Mouse (Mus musculus) embryonic stem cell, embryonic (primary cell): ENCODE data around the gene Nos1.
"Not testable (repeated sequence)": the region's sequence is repeated elsewhere in the genome, so short reads cannot be mapped to it uniquely, and the experiment has no call there.

Source experiments
- CTCF ChIA-PET, 4 experiments: fragments of 300-600 bp in 2 of 4; fragments of 350-600 bp in 2 of 4; sonication (Branson Sonifier 250); formaldehyde crosslinking; loops; one replicate each; lab custom pipeline; 2022; ENCODE audit warnings: inconsistent platforms in 2 of 4; lab: Charles Lee
- POLR2A ChIA-PET, 4 experiments: fragments of 300-600 bp in 2 of 4; fragments of 350-600 bp in 2 of 4; sonication (Branson Sonifier 250); formaldehyde crosslinking; loops; one replicate each; lab custom pipeline; 2022; ENCODE audit warnings: antibody characterized with exemption in 4 of 4, inconsistent platforms in 1 of 4; lab: Charles Lee

The Nos1 gene

DNA sequence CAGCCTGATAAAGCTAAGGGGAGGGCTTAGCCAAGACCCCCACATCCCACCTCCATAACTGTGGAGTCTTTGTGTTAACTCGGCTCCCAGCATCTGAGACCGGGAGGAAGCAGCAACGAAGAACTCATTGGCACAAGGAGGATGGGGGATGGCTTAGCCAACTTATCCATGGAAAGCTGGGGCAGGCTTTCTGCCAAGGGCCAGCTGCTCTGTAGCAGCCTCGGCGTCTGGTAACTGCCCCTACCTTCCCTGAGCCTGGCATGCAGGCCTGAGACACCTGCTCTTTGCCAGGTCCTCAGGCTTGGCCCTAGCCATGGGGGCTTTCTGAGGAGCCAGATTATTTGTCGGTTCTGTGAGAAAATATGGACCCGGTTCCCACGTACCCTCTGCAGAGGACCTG, 93.0 kb downstream of the Nos1 start:
- POLR2A ChIA-PET: no interaction called here
- CTCF ChIA-PET: no interaction called here

DNA sequence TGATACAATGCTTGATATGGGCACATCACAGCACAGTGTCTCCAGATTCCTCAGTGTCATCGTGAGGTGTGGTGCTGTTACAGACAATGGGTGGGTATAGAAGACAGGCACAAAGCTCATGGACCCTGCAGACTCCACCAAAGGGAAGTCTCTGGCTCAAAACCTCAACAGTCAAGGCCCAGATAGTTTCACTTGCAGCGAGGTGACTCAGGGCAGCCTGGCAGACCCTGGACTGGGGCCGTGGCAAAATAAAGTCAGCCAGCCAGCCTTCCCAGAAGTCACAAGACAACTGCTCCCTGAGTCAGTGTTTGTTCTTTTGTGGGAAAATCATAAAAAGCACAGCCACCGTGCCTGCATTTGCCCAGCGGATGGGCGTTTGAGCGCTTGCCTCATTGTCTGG, 93.4 kb downstream of the Nos1 start:
- CTCF ChIA-PET: interaction anchor here in 2 of 4 experiments (0.6 to 0.9 kb wide), 2 partner anchors 180 to 365 kb away, joined by 3 read pairs; no protein-coding TSS in a partner anchor
- POLR2A ChIA-PET: no interaction called here

DNA sequence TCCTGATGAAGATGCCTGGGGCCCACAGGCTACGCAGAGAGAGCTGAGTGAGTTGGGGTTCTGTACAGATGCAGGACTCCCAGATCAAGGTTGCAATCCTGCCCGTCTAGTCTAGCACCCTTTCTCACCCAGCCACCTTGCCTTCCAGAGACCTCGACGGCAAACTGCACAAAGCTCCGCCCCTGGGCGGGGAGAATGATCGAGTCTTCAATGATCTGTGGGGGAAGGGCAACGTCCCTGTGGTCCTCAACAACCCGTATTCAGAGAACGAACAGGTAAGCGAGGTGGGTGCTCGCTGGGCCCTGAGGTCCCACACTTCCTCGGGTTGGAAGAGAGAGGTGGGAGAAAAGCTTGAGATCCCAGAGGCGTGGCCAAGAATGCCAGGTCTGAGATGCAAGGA, 98.3 kb downstream of the Nos1 start:
- ChIA-PET POLR2A (interaction anchor here in 2 of 4 experiments (0.9 to 1.3 kb wide), 2 partner anchors 12 to 20 kb away, joined by 4 read pairs; no protein-coding TSS in a partner anchor), CTCF (interaction anchor here in 3 of 4 experiments (0.5 to 1.2 kb wide), 7 partner anchors 12 to 357 kb away, joined by 3 to 5 read pairs (median 4); no protein-coding TSS in a partner anchor)

DNA sequence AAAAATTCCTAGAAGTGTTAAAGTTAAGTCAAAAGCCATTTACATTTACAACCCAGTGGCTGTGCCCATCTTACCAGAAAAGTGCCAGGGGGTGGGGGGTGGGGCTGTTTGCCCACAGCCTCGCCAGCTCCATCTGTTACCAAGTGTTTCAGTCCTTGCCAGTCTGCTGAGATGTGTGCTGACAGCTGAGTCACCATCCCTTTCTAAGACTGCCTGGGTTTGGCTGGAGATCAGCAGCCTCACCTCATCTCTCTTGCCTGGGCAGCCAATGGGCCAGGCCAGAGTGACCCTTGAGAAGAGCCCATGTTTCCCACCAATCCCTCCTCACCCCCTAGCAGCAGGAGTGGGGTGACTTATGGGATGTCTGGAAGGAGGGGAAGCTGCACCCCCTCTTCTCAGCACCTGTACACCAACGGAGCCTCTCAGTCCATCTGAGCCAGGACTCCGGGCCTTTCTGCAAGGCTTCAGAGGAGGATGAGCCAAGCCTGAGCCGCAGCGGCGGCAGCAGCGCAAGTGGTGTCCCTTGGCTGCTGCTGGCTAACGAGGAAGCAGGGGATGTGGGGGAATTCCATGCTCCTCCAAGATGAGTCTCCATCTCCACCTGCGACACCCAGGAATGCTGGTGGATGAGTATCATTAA, 100.2 kb downstream of the Nos1 start:
- CTCF ChIA-PET: interaction anchor here in 1 of 4 experiments (0.6 kb wide), 1 partner anchor 234 kb away, joined by 3 read pairs; no protein-coding TSS in a partner anchor
- POLR2A ChIA-PET: no interaction called here

DNA sequence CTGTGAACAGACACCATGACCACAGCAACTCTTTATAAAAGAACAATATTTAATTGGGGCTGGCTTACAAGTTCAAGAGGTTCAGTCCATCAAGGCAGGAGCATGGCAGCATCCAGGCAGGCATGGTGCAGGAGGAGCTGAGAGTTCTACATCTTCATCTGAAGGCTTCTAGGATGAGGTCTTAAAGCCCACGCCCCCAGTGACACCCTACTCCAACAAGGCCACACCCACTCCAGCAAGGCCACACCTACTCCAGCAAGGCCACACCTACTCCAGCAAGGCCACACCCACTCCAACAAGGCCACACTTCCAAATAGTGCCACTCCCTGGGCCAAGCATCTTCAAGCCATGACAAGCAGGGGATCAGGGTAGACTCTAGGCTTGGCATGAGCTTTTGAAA, 101.6 kb downstream of the Nos1 start:
- POLR2A ChIA-PET: not testable (repeated sequence)
- CTCF ChIA-PET: interaction anchor here in 1 of 4 experiments (0.6 to 1.4 kb wide), 2 partner anchors 18 to 49 kb away, joined by 3 read pairs; no protein-coding TSS in a partner anchor

DNA sequence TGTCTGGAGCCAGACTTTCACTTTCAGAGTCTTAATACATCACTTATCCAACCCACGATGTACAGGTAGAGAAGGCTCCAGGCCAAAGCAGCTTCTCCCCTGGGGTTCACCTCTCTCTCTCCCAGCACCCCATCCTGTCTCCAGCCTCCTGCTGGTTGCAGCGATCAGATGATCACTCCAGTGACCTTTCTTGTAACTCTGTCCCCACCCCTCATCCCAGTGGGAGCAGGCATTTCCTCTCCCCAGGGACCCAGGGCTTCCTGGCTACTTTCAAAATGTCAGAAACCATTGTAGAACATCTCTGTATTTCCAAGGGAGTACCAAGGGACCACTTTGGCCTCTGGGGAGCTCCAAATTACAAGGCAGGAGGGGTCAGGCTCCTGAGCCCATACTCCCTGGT, 104.2 kb downstream of the Nos1 start:
- POLR2A ChIA-PET: interaction anchor here in 2 of 4 experiments (0.5 to 1.1 kb wide), 4 partner anchors 9 to 18 kb away, joined by 3 read pairs; no protein-coding TSS in a partner anchor
- CTCF ChIA-PET: interaction anchor here (0.6 to 1.5 kb wide), 4 partner anchors 12 to 368 kb away, joined by 4 read pairs; no protein-coding TSS in a partner anchor

DNA sequence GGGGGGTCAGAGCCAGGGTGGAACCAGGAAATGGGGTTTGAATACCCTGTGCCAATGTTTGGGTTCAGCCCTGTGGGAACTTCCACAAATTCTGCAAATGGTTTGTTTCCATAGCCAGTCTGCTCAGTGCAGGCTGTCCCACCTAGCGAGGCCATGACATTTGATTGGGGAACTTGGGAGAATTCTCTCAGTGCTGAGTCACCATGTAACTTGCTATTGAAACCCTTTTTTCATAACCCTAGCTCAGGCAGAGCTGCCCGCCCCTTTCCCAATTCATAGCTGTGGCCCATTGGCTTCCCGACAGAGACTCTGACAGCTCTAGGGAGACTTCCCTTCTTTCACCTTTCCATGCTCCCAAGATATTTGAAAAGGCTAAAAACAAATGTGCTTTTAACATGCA, 107.3 kb downstream of the Nos1 start:
- POLR2A ChIA-PET: no interaction called here
- CTCF ChIA-PET: interaction anchor here in 1 of 4 experiments (1.9 kb wide), 1 partner anchor 51 kb away, joined by 5 read pairs; no protein-coding TSS in a partner anchor

DNA sequence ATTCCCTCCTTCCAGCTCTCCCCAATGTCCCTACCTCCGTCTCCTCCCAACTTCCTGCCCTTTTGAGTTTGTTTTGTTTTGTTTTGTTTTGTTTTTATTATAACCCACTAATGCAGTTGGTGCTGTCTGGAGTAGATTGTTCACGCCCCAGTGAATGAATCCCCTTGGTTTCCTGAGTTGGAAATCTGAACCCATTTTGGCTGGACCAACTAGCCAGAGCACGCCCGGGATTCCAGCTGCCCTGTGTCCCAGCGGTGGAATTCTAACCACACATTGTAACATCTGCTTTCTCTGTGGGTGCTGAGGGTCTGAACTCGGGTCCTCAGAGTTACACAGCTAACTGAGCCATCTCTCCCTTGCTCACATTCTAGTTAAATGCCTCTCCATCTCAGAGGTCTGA, 108.1 kb downstream of the Nos1 start:
- ChIA-PET POLR2A (no interaction called here), CTCF (interaction anchor here in 1 of 4 experiments (1.9 kb wide), 1 partner anchor 52 kb away, joined by 5 read pairs; no protein-coding TSS in a partner anchor)

DNA sequence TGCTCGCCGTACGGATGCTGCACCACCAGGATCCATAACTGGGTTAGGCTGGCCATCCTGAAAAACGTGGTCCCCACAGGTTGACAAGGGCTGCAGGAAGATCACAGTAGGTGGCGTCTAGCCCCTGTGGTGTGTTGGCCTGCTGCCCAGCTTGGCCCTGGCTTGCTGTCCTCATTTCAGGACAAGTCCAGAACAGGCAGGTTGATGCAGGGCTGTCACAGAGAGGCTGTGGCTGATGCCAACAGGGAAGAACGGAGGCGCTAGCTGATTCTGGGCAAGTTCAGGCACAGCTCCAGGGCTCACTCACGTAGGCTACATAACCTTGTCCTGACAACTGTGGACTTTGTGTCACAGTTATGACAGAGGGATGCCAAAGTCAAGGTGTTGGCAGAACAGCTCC, 108.7 kb downstream of the Nos1 start:
- CTCF ChIA-PET: interaction anchor here in 1 of 4 experiments (0.9 to 1.9 kb wide), 2 partner anchors 53 to 383 kb away, joined by 4 to 5 read pairs; no protein-coding TSS in a partner anchor
- POLR2A ChIA-PET: interaction anchor here in 1 of 4 experiments (1.0 kb wide), 1 partner anchor 8 kb away, joined by 3 read pairs; no protein-coding TSS in a partner anchor

DNA sequence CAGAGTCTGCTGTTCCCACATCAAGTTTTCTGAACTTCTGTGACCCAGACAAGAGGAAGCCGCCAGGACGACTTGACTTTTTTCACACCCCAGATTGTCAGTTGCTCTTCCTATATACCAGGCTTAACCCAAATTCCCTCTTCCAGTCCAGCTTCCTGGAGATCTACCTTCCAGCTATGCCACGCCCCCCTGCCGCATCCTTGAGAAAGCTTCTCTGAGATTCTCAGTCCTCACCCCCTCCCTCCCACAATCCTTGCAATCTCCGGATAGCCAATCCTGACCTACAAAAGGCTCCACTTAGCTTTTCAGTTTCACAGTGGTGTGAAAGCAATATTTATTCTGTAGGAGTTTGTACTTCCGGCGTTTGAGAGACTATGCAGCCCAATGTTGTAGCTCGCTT, 110.0 kb downstream of the Nos1 start:
- ChIA-PET CTCF (interaction anchor here in 2 of 4 experiments (0.6 to 1.2 kb wide), 3 partner anchors 10 to 360 kb away, joined by 3 to 5 read pairs (median 4); no protein-coding TSS in a partner anchor), POLR2A (interaction anchor here in 2 of 4 experiments (0.9 to 1.1 kb wide), 3 partner anchors 12 to 33 kb away, joined by 3 to 4 read pairs (median 4); no protein-coding TSS in a partner anchor)

DNA sequence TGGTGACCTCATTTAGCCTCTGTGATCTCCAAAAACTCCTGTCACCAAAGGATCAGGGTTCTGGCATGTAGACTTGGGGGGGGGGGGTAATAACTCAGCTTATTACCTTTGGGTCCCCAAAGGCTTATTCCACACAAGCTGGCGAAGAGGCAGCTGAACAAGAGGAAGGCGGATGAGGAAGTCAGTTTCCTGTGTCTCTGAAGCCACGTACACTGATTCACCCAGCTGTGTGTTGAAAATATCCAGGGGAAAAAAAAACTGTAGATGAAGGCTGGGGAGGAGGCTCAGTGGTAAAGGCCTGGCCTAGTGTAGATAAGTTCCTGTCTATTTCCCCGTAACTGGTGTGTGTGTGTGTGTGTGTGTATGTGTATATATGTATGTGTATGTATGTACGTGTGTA, 110.7 kb downstream of the Nos1 start:
- POLR2A ChIA-PET: interaction anchor here in 3 of 4 experiments (0.6 to 1.1 kb wide), 5 partner anchors 12 to 331 kb away, joined by 3 to 4 read pairs (median 4); no protein-coding TSS in a partner anchor
- CTCF ChIA-PET: interaction anchor here in 2 of 4 experiments (0.6 to 1.2 kb wide), 3 partner anchors 9 to 361 kb away, joined by 3 to 5 read pairs (median 4); no protein-coding TSS in a partner anchor

DNA sequence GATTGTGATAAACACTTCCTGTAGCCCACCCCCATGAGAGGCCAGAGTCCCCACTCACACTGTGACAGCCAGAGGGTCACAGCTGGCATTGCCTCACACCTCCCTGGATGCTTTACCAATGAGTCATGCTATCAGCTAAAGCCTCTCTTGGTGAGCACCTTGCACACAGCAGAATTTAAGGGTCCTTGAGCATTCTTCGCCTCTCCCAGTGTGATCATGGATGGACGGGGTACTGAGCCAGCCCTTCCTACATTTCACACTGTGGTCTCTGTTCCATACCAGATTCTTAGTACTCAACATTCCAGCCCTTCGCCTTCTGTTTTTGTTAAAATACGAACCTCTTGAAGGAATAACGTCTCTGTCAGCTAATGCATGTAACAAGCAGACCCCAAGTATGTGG, 113.2 kb downstream of the Nos1 start:
- POLR2A ChIA-PET: interaction anchor here in 3 of 4 experiments (0.7 to 1.3 kb wide), 3 partner anchors 28 to 668 kb away, joined by 3 to 4 read pairs (median 3); no protein-coding TSS in a partner anchor

DNA sequence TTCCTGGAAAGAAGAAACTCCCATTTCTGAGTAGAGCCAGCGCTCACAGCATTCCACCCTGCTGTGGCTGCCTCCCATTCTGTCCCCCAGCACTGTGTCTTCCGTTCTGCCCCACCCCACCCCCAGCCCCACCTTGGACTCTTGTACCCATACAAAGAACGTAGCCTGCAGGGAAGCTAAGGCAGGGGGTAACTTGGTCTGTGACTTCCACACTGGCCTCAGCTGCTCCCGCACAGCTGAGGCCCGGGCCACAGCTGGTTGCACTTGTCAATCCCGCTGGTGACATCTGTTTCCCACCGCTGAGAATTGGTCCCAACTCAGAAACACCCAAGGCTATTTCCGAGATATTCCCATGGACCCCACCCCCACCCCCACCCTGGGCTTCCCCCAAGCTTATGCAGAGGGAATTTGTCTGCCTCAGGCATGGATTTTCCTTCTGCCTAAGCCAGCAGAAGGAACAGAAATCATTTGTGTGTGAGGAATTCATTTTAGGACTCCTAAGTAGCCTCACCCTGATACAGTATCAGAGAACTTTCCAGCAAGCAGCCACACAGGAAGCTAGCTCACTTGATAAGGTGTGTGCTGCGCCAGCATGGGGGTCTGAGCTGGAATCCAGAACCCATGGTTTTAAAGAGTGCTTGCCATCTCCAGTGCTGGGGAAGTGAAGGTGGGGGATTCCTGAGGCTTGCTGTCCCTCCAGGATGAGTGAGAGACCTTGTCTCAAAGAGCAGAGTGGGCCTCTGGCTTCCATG, 117.4 kb downstream of the Nos1 start:
- POLR2A ChIA-PET: interaction anchor here in 1 of 4 experiments (0.9 kb wide), 1 partner anchor 9 kb away, joined by 3 read pairs; no protein-coding TSS in a partner anchor
- CTCF ChIA-PET: interaction anchor here in 3 of 4 experiments (0.5 to 0.9 kb wide), 9 partner anchors 35 to 1501 kb away, joined by 3 to 6 read pairs (median 4); no protein-coding TSS in a partner anchor

More for the DNA sequence above, 113.2 kb downstream of the Nos1 start:
- CTCF ChIA-PET: no interaction called here

DNA sequence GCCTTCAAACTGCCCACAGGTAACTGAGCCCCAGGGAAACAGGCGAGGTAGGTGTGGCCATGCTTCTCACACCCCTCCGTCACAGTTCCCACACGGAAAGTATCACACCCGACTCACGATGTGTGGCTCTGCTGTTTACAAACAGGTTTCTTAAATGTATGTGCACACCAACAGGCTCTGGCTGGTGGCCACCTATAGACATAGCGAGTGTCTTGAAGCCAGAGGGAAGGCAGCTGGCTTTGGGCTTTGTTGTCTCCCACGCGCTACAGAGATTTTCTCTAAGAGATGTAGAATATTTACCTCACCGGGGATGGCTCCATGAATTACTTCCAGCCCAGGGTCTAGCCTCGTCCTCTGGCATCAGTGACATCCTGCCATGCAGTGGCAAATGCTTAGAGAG, 118.5 kb downstream of the Nos1 start:
- ChIA-PET POLR2A (interaction anchor here in 2 of 4 experiments (0.6 to 1.2 kb wide), 3 partner anchors 21 to 158 kb away, joined by 4 read pairs; no protein-coding TSS in a partner anchor), CTCF (interaction anchor here in 3 of 4 experiments (0.6 to 1.1 kb wide), 3 partner anchors 167 to 200 kb away, joined by 3 to 14 read pairs (median 4); no protein-coding TSS in a partner anchor)

DNA sequence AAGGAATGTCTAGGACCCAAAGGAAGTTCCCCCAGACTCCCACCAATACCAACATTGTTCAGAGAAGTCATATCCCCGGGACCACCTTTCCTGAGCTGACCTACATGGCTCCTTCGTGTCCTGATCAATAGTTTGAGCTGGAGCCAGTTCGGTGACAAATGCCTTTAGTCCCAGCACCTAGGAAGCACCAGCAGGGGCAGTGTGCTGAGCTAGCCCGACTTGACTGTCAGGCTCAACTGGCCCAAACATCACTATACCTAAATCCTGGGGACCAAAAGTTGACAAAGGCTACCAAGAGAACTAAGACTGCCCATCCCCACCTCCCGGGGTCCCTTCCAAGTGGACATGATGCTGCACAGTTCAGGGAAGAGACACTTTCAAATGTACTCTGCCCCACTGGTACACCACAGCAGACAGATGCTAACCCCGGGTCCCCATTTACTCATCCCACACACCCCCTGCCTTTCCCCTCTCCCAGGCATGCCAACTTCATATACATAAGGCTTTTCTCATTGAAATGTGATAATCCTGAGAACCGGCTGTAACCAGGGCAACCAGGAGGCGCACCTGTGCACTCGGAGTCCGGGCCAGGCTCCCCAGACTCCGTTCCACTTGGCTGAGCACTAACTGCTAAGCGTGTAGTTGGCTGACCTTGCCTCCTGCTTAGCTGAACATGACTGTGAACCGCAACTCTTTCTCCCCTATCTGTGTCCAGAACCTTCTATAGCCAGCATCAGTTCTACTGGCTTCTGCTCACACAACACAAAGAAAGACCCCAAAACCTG, 120.3 kb downstream of the Nos1 start:
- POLR2A ChIA-PET: interaction anchor here in 3 of 4 experiments (0.5 to 1.6 kb wide), 4 partner anchors 28 to 749 kb away, joined by 3 to 7 read pairs (median 3); no protein-coding TSS in a partner anchor
- CTCF ChIA-PET: interaction anchor here (0.6 to 1.9 kb wide), 14 partner anchors 10 to 400 kb away, joined by 3 to 6 read pairs (median 3); no protein-coding TSS in a partner anchor

DNA sequence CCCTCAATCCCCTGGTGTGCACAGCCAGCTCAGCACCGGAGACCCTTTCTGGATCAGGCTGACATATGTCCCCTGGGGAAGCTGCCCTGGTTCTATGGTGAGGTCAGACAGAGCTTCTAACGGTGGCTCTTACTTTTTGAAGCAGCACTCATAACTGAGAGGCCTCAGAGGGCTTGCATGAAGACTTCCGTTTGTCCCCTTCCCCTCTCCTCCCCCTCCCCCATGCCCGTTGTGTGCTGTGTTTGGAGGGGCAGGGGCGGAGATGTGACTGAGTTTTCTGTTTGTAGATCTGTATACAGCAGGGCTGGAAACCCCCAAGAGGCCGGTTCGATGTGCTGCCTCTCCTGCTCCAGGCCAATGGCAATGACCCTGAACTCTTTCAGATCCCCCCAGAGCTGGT, 122.7 kb downstream of the Nos1 start:
- CTCF ChIA-PET: interaction anchor here in 3 of 4 experiments (0.6 to 1.0 kb wide), 4 partner anchors 79 to 1209 kb away, joined by 3 to 9 read pairs (median 3); no protein-coding TSS in a partner anchor
- POLR2A ChIA-PET: interaction anchor here in 1 of 4 experiments (1.1 to 1.4 kb wide), 4 partner anchors 11 to 61 kb away, joined by 3 to 4 read pairs (median 3); no protein-coding TSS in a partner anchor

DNA sequence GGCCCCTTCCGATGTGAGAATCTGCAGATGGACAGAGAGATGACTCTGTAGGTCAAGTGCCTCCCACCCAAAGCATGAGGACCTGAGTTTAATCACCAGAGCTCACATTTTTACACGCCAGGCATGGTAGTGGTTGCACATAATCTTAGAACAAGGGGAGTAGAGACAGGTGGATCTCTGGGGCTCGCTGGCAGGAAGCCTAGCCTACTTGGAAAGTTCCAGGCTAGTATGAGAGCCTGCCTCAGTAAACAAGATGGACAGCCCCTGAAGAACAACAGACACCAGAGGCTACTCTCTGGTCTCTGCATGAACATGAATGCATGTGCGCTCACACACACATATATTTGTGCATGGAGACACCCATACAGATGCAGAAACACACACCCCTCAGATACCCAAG, 124.9 kb downstream of the Nos1 start:
- ChIA-PET CTCF (no interaction called here), POLR2A (no interaction called here)
